Mouse (Mus musculus) monocyte, adult 2 months (primary cell): ENCODE results near the gene Kcna5.

Experiments
- DNase-seq, 2 experiments: peaks; one replicate each; pipeline ENCODE4 v3.0.0; 2022; ENCODE audit warnings: low spot score in 2 of 2, low read depth in 1 of 2

Kcna5 gene

GRCm38 (mm10) chr6:126537512-126537911 lies 2.3 kb upstream of the Kcna5 start:
- DNase-seq, result no peak

- no peak for DNase-seq
Measured at GRCm38 (mm10) chr6:126536926-126537325, 1.7 kb upstream of the Kcna5 start.

- no peak for DNase-seq
Measured at GRCm38 (mm10) chr6:126535911-126536270, 679 bp upstream of the Kcna5 start.

GRCm38 (mm10) chr6:126534531-126535207 lies 543 bp downstream of the Kcna5 start:
- DNase-seq, result no peak

GRCm38 (mm10) chr6:126531306-126531705 lies 3.9 kb downstream of the Kcna5 start:
- DNase-seq, result no peak

- no peak for DNase-seq
Measured at GRCm38 (mm10) chr6:126530019-126530418, 5.2 kb downstream of the Kcna5 start.

- DNase-seq, result no peak
Measured at GRCm38 (mm10) chr6:126514720-126515119, 20.5 kb downstream of the Kcna5 start.

- no peak for DNase-seq
Measured at GRCm38 (mm10) chr6:126513714-126514248, 21.4 kb downstream of the Kcna5 start.

- no peak for DNase-seq
Measured at GRCm38 (mm10) chr6:126513154-126513553, 22.1 kb downstream of the Kcna5 start.

GRCm38 (mm10) chr6:126508671-126509070 lies 26.5 kb downstream of the Kcna5 start:
- DNase-seq, result no peak

GRCm38 (mm10) chr6:126503920-126504319 lies 31.3 kb downstream of the Kcna5 start:
- DNase-seq, result no peak

- DNase-seq, result no peak
Measured at GRCm38 (mm10) chr6:126502691-126503301, 32.4 kb downstream of the Kcna5 start.

- no peak for DNase-seq
Measured at GRCm38 (mm10) chr6:126500985-126501384, 34.2 kb downstream of the Kcna5 start.

- peak in 1 of 2 experiments; percentile 4 for DNase-seq
Measured at GRCm38 (mm10) chr6:126500088-126500487, 35.1 kb downstream of the Kcna5 start.

- DNase-seq, result no peak
Measured at GRCm38 (mm10) chr6:126497878-126498277, 37.3 kb downstream of the Kcna5 start.

- DNase-seq, result no peak
Measured at GRCm38 (mm10) chr6:126497173-126497839, 37.9 kb downstream of the Kcna5 start.

GRCm38 (mm10) chr6:126487136-126487535 lies 48.1 kb downstream of the Kcna5 start:
- no peak for DNase-seq

- no peak for DNase-seq
Measured at GRCm38 (mm10) chr6:126484887-126485286, 50.3 kb downstream of the Kcna5 start.

- DNase-seq, result no peak
Measured at GRCm38 (mm10) chr6:126483264-126483867, 51.8 kb downstream of the Kcna5 start.
